Mouse (Mus musculus) MEL (cell line): ENCODE data around the gene Mcur1.

Experiments
- CTCF ChIP-seq, 3 experiments: IDR thresholded peaks in 2 of 3; conservative IDR thresholded peaks in 1 of 3; 2 replicates each; pipeline ENCODE4 v1.5.1; 2011 to 2012; ENCODE audit warnings: low read length in 3 of 3, low read depth in 2 of 3, mild to moderate bottlenecking in 2 of 3, improper control_type of control experiment in 1 of 3, inconsistent platforms in 1 of 3, mixed read lengths in 1 of 3, moderate library complexity in 1 of 3; ENCODE audit not compliant: control insufficient read depth in 1 of 3, insufficient read depth in 1 of 3, poor library complexity in 1 of 3, severe bottlenecking in 1 of 3
- E2F4 ChIP-seq: IDR thresholded peaks from 2 replicates; pipeline ENCODE4 v1.6.1; 2011; ENCODE audit warnings: low read depth, low read length, improper control_type of control experiment, borderline replicate concordance
- EP300 ChIP-seq, 2 experiments: IDR thresholded peaks; 2 replicates each; pipeline ENCODE4 v1.6.1; 2011; ENCODE audit warnings: improper control_type of control experiment in 2 of 2, low read length in 2 of 2, low read depth in 1 of 2, mild to moderate bottlenecking in 1 of 2
- GATA1 ChIP-seq: IDR thresholded peaks from 2 replicates; pipeline ENCODE4 v1.6.1; 2011; ENCODE audit warnings: low read depth, low read length, improper control_type of control experiment
- HCFC1 ChIP-seq: IDR thresholded peaks from 2 replicates; pipeline ENCODE4 v1.6.1; 2012; ENCODE audit warnings: low read depth, mild to moderate bottlenecking, inconsistent platforms, low read length, improper control_type of control experiment, moderate library complexity
- JUND ChIP-seq: IDR thresholded peaks from 2 replicates; pipeline ENCODE4 v1.6.1; 2011; ENCODE audit warnings: low read depth, mild to moderate bottlenecking, improper control_type of control experiment, low read length
- MAZ ChIP-seq: IDR thresholded peaks from 2 replicates; pipeline ENCODE4 v1.6.1; 2012; ENCODE audit warnings: low read depth, mild to moderate bottlenecking, inconsistent platforms, low read length, improper control_type of control experiment
- MEF2A ChIP-seq: IDR thresholded peaks from 2 replicates; pipeline ENCODE4 v1.6.1; 2014; ENCODE audit warnings: low read depth, mild to moderate bottlenecking, inconsistent platforms, low read length, improper control_type of control experiment; ENCODE audit not compliant: poor library complexity, insufficient replicate concordance, severe bottlenecking; ENCODE audit errors: extremely low read depth
- MXI1 ChIP-seq: IDR thresholded peaks from 2 replicates; pipeline ENCODE4 v1.6.1; 2011; ENCODE audit warnings: mild to moderate bottlenecking, low read depth, low read length, improper control_type of control experiment
- POLR2A ChIP-seq, 2 experiments: IDR thresholded peaks; 2 replicates each; pipeline ENCODE4 v1.6.1; 2011 to 2012; ENCODE audit warnings: low read length in 2 of 2, mild to moderate bottlenecking in 2 of 2, control low read depth in 1 of 2, improper control_type of control experiment in 1 of 2, low read depth in 1 of 2, moderate library complexity in 1 of 2; ENCODE audit not compliant: control insufficient read depth in 1 of 2, insufficient read depth in 1 of 2, poor library complexity in 1 of 2
- UBTF ChIP-seq: IDR thresholded peaks from 2 replicates; pipeline ENCODE4 v1.6.1; 2012; ENCODE audit warnings: low read depth, mild to moderate bottlenecking, inconsistent platforms, low read length, improper control_type of control experiment, moderate library complexity, borderline replicate concordance; ENCODE audit not compliant: insufficient read depth
- ZC3H11A ChIP-seq: IDR thresholded peaks from 2 replicates; pipeline ENCODE4 v1.6.1; 2012; ENCODE audit warnings: low read depth, mild to moderate bottlenecking, inconsistent platforms, low read length, improper control_type of control experiment
- ZKSCAN1 ChIP-seq: IDR thresholded peaks from 2 replicates; pipeline ENCODE4 v1.6.1; 2012; ENCODE audit warnings: low read depth, mild to moderate bottlenecking, inconsistent platforms, low read length, improper control_type of control experiment, moderate library complexity
- ZMIZ1 ChIP-seq: IDR thresholded peaks from 2 replicates; pipeline ENCODE4 v1.6.1; 2012; ENCODE audit warnings: low read depth, mild to moderate bottlenecking, inconsistent platforms, low read length, improper control_type of control experiment, moderate library complexity

DNA sequence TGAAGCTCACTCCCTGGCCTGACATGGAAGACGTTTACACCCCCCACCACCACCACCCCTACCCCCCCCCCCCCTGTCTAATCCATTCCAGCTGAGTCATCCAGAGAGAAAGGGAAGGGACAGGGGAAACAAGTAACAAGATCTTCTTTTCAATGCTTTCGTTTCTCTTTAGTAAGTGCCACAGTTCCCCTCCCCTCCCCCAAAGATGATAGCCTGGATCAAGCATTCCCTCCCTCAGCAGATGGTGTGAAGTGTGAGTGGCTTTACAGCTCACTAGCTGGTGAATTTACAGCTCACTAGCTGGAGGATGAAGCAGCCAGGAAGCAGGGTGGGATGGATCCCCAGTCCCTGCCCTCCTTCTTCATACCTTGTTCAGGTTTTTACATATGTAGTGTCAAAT lies 63.3 kb downstream of the Mcur1 start:
- TF ChIP-seq JUND (no peak), ZC3H11A (no peak), ZMIZ1 (no peak), CTCF (IDR thresholded peaks at IDR 0.05 in 2 of 3, conservative IDR thresholded peaks at IDR 0.05 in 1 of 3; ENCODE audit: control insufficient read depth in 1 of 3, insufficient read depth in 1 of 3, low read depth in 2 of 3, low read length in 3 of 3, poor library complexity in 1 of 3, severe bottlenecking in 1 of 3) (no peak), E2F4 (no peak), HCFC1 (no peak), POLR2A (IDR thresholded peaks at IDR 0.05; ENCODE audit: control insufficient read depth in 1 of 2, insufficient read depth in 1 of 2, low read depth in 1 of 2, low read length in 2 of 2, poor library complexity in 1 of 2) (no peak), MXI1 (no peak), EP300 (IDR thresholded peaks at IDR 0.05; ENCODE audit: low read depth in 1 of 2, low read length in 2 of 2) (no peak), MEF2A (no peak), MAZ (no peak), UBTF (no peak), ZKSCAN1 (no peak), GATA1 (no peak)
